8 mouse cellular contexts compared by ENCODE assay signal in genomic region chr10:32889652-32890506, GRCm38 (mm10). TPM values are rescaled to one million over a fixed set of nuclear protein-coding genes. Genes with fewer than 3 reads are reported as not detected.
DNase-seq lines count a peak whose midpoint lies in the region; ATAC-seq and TF ChIP-seq lines count a peak whose summit lies in the region.

Gene Nkain2, minus strand, starts transcription at chr10:32890462.

- no peaks in the 10 kb centered on the region for H3K36me3 ChIP-seq in E14TG2a.4 (ENCODE audit: insufficient read depth, low read length)
- H3K36me3 ChIP-seq in forebrain, embryonic 15.5 days, result no peaks in the 10 kb centered on the region
- no peaks in the 10 kb centered on the region for H3K36me3 ChIP-seq in liver, embryonic 16.5 days (ENCODE audit: control insufficient read depth, insufficient read depth)

- WGBS in forebrain, embryonic 15.5 days, result 1% methylated on average over 81 of the region's 81 CpGs
- WGBS in liver, embryonic 16.5 days (ENCODE audit: insufficient replicate concordance), result 1% methylated on average over 78 of the region's 81 CpGs

- peak within 1 kb of the TSS; percentile 92 for H3K4me3 ChIP-seq in E14TG2a.4 (replicated peaks; ENCODE audit: low read length)
- H3K4me3 ChIP-seq in forebrain, embryonic 15.5 days, result peak within 1 kb of the TSS; percentile 80
- H3K4me3 ChIP-seq in liver, embryonic 16.5 days (ENCODE audit: low read depth, low read length), result peak within 1 kb of the TSS; percentile 46

- peak within 1 kb of the TSS; percentile 93 for H3K27ac ChIP-seq in forebrain, embryonic 15.5 days (replicated peaks)
- H3K27ac ChIP-seq in liver, embryonic 16.5 days (ENCODE audit: low read length), result no peak within 1 kb of the TSS

- H3K4me2 ChIP-seq in forebrain, embryonic 15.5 days (replicated peaks), result peak within 1 kb of the TSS; percentile 77
- peak within 1 kb of the TSS; percentile 12 for H3K4me2 ChIP-seq in liver, embryonic 16.5 days (ENCODE audit: low read depth, low read length)

- TF ChIP-seq CTCF in E14TG2a.4 (conservative IDR thresholded peaks at IDR 0.05; ENCODE audit: low read length), result no peak

- intact Hi-C loops in heart, postnatal 14 days (cut with DNase I), result loop anchor here (10.0 kb wide), 3 partner anchors 185 to 1425 kb away; no protein-coding TSS in a partner anchor

- H3K27me3 ChIP-seq in E14TG2a.4 (ENCODE audit: insufficient read depth, low read length), result peaks cover 4% of the 10 kb centered on the region
- H3K27me3 ChIP-seq in forebrain, embryonic 15.5 days, result no peaks in the 10 kb centered on the region
- H3K27me3 ChIP-seq in liver, embryonic 16.5 days (ENCODE audit: control insufficient read depth, insufficient read depth, low read depth, low read length), result peaks cover 22% of the 10 kb centered on the region

- peak; percentile 10 for DNase-seq in cerebellum, adult 11 months
- peak; percentile 24 for DNase-seq in heart, postnatal 14 days
- DNase-seq in layer of hippocampus, adult 8-10 months (ENCODE audit: low spot score in 2 of 2), result peak; percentile 54 to 62
- DNase-seq in right cerebral cortex, adult 2 months (ENCODE audit: low spot score in 2 of 2), result peak; percentile 70 to 78
- no peak for DNase-seq in spleen, postnatal 4 days (ENCODE audit: low spot score in 2 of 2)

- peaks cover 6% of the 10 kb centered on the region for H3K4me1 ChIP-seq in E14TG2a.4 (replicated peaks; ENCODE audit: low read depth, low read length)
- H3K4me1 ChIP-seq in forebrain, embryonic 15.5 days, result peaks cover 10% of the 10 kb centered on the region
- no peaks in the 10 kb centered on the region for H3K4me1 ChIP-seq in liver, embryonic 16.5 days (ENCODE audit: control insufficient read depth, low read depth, low read length)

- ATAC-seq in forebrain, embryonic 15.5 days (replicated peaks), result peak; percentile 90
- peak; percentile 24; the same call in 1 of the 2 replicates for ATAC-seq in liver, embryonic 16.5 days (ENCODE audit: low read depth)

- peak within 1 kb of the TSS; percentile 96 for H3K9ac ChIP-seq in forebrain, embryonic 15.5 days (replicated peaks)
- no peak within 1 kb of the TSS for H3K9ac ChIP-seq in liver, embryonic 16.5 days (ENCODE audit: low read depth, low read length)

- no peaks in the 10 kb centered on the region for H3K9me3 ChIP-seq in E14TG2a.4 (ENCODE audit: low read length)
- no peaks in the 10 kb centered on the region for H3K9me3 ChIP-seq in forebrain, embryonic 15.5 days
- H3K9me3 ChIP-seq in liver, embryonic 16.5 days (replicated peaks; ENCODE audit: control insufficient read depth, low read length), result no peaks in the 10 kb centered on the region

RNA-seq across cellular contexts. Expression of gene Nkain2, which starts in this region (rescaled TPM):
- polyA plus RNA-seq in forebrain, embryonic 15.5 days (2015; fragmentation: Nextera tagmentation; extraction: Ambion mirVana), result 11.8 and 13.1 TPM in 2 replicates
- under 1 TPM; 0.07 to 0.24 TPM for total RNA-seq in heart, postnatal 14 days (2021)
- 10 to 100 TPM; 23.8 to 32.9 (median 25.6) TPM for total RNA-seq in layer of hippocampus, adult 8-10 months (2022)
- polyA plus RNA-seq in liver, embryonic 16.5 days (2015; fragmentation: Nextera tagmentation; extraction: Ambion mirVana), result not detected in 2 replicates

Comparison
In these comparisons a context has a peak if more than half of its experiments do, and no peak if none do; other contexts are left out.
1. RNA of gene Nkain2 (total RNA-seq): 23.8 to 32.9 TPM in layer of hippocampus, adult 8-10 months; 0.07 to 0.24 TPM in heart, postnatal 14 days; every median in the first group is over 10 times any median in the second.
2. RNA of gene Nkain2 (polyA plus RNA-seq): 11.8 to 13.1 TPM in forebrain, embryonic 15.5 days; not detected in liver, embryonic 16.5 days; every median in the first group is over 10 times any median in the second.
3. Peak in DNase-seq in heart, postnatal 14 days; RNA of the gene not detected or under 1 TPM.
4. Peak in ATAC-seq, H3K4me3 ChIP-seq and H3K4me2 ChIP-seq in liver, embryonic 16.5 days; RNA of the gene not detected or under 1 TPM.
5. DNase-seq: peak in cerebellum, adult 11 months (single experiment), layer of hippocampus, adult 8-10 months (2 of 2) and right cerebral cortex, adult 2 months (2 of 2); none in spleen, postnatal 4 days (0 of 2).
6. Peak in every context shown above with its lines, with median percentiles within 50 percentile points of each other: H3K4me3 ChIP-seq.